Mouse (Mus musculus) thymus, adult 18-20 months (tissue): ENCODE data around the gene Gm6408.
"Not testable (repeated sequence)": the region's sequence is repeated elsewhere in the genome, so short reads cannot be mapped to it uniquely, and the experiment has no call there.

Experiments
- DNase-seq, 2 experiments: peaks; one replicate each; pipeline ENCODE4 v3.0.0; 2022; ENCODE audit warnings: mixed read lengths in 2 of 2

The Gm6408 gene

GRCm38 (mm10) chr5:146481665-146482064, at the start of gene Gm6408:
Gene Gm6408 (plus strand): TSS chr5:146481965.
- not testable (repeated sequence) for DNase-seq

- DNase-seq, result no peak
Observed at GRCm38 (mm10) chr5:146432476-146432875, 49.3 kb upstream of the Gm6408 start.

DNA sequence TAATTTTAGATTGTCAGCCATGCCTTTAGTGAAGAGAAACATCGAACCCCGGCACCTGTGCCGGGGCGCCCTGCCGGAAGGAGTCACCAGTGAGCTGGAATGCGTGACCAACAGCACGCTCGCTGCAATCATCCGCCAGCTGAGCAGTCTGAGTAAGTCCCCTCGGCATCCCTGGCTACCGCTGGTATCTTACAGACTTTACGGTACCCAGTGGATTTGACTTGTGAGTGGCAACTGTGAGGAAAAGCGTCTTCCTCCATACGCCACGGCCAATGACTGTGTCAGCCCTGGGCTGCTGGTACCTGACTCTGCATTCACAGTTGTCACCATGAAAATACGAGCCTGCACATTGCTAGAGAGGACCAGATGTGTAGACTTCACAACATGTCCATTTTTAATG, 46.4 kb upstream of the Gm6408 start:
- DNase-seq, result no peak

DNA sequence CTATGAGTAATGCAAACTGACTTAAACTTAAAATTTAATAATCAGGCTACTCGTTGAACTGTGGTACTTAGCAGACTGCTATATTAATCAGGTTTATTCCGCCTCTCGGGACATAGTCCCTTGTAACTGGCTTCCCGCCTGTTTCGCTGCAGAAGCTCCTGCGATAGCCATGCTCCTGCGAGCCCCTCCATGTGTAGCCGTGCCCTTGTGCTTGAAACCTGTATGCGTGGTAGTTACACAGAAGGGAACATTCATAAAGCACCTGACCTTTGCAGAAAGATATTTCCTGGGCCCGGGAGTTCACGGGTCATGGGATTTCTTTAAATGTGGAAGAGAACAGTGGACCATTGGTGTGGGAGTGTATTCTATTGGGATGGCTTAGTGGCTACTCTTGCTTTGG, 45.0 kb upstream of the Gm6408 start:
- DNase-seq, result no peak

- DNase-seq, result no peak
Observed at GRCm38 (mm10) chr5:146439152-146439781, 42.5 kb upstream of the Gm6408 start.

GRCm38 (mm10) chr5:146440273-146440672, 41.5 kb upstream of the Gm6408 start:
- no peak for DNase-seq

GRCm38 (mm10) chr5:146442767-146443166, 39.0 kb upstream of the Gm6408 start:
- no peak for DNase-seq

GRCm38 (mm10) chr5:146446633-146447032, 35.1 kb upstream of the Gm6408 start:
- no peak for DNase-seq

- DNase-seq, result no peak
Observed at GRCm38 (mm10) chr5:146451592-146452254, 30.0 kb upstream of the Gm6408 start.

GRCm38 (mm10) chr5:146453556-146453955, 28.2 kb upstream of the Gm6408 start:
- DNase-seq, result no peak

GRCm38 (mm10) chr5:146461612-146462011, 20.2 kb upstream of the Gm6408 start:
- no peak for DNase-seq

- DNase-seq, result no peak
Observed at GRCm38 (mm10) chr5:146466663-146467062, 15.1 kb upstream of the Gm6408 start.

DNA sequence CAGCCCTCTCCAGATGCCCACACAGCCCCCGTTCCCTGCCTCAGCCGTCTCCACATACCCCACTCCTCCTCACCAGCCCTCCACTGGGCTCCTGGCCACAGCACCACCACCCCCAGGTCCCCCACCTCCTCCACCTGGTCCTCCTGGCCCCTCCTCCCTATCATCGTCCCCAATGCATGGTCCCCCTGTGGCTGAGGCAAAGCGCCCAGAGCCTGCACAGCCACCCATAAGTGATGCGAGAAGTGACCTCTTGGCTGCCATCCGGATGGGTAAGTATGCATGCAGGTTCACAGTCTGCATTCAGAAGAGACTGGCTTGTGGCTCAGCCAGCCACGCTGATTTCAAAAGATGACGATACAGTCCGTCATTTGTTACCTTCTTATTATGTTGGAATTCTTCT, 13.5 kb upstream of the Gm6408 start:
- no peak for DNase-seq

DNA sequence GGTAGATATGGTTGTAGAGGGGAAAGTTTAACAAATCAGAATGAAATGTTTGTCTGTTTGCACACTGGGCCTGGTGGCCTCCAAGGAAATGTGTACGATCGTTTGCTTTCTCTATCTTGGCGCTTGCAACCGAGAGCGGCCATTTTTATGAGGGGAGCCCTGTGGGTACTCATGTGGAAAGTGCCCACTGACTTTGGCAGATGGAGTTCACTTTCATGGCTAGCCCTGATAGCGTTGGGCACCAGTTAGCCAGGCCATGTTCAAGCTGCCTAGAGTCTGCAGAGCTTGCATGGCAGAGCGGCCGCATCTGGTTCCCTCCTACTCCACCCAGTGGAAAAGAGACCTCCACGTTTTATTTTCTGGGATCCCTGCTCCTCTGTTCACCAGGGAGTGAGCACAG, 10.9 kb upstream of the Gm6408 start:
- DNase-seq, result no peak

DNA sequence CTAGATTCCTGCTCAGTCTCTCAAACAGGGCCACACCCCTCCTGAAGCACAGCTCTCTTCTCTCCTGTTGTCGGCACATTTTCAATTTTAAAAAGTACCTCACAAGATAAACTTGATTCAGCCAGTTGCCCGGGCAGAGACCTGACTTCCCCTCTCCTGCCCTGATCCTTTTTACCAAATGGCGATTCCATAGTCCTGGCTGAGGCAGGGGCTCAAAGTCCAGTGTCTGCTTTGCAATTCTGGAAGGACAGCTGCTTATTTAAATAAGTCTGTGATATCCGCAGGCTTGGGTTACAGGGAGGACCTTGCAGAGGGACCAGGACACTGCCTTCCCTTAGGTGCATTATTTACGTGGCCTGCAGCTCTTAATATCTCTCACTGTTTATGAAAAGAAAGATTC, 10.5 kb upstream of the Gm6408 start:
- DNase-seq, result no peak

DNA sequence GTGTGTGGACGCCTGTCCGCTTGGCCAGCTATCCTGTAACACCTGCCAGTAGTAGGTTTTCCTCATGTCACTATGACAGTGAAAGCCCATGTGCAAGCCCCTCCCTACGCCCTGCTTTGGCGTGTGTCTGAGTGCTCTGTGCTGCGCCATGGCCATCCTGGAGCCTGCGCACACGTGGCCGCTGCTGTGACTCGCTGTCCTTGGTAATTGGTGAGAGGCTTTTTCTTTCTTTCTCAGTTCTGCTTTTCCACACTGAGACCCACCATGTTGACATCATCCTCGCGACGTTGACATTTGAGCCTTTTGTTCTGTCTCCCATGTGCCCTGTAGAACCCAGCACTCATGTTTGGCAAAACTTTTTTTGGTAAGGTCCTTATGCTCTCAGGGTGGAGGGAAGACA, 9.9 kb upstream of the Gm6408 start:
- DNase-seq, result no peak

DNA sequence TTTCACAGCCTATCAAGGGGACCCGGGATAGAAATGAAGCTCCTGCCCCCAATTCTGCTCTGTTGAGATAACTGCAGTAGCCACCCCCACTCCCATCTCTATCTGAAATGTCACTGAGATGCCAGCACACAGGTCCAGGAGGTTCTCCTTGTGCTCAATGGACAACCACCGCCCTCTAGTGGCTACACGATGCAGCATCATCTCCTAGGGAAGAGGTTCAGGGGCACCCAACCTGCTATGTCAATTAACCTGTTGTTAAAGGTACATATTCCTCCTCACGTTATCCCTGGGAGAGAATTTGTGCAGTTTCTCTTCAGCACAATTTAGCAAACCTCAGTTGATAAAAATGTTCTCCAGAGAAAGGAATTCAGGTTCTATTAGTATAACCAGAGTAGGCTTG, 2.2 kb upstream of the Gm6408 start:
- not testable (repeated sequence) for DNase-seq

DNA sequence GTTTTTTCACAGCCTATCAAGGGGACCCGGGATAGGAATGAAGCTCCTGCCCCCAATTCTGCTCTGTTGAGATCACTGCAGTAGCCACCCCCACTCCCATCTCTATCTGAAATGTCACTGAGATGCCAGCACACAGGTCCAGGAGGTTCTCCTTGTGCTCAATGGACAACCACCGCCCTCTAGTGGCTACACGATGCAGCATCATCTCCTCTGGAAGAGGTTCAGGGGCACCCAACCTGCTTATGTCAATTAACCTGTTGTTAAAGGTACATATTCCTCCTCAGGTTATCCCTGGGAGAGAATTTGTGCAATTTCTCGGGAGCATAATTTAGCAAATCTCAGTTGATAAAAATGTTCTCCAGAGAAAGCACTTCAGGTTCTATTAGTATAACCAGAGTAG, 7.2 kb downstream of the Gm6408 start:
- DNase-seq, result not testable (repeated sequence)

GRCm38 (mm10) chr5:146491063-146491462, 9.3 kb downstream of the Gm6408 start, which contains the start of gene Gm6370:
Gene Gm6370 (plus strand): TSS chr5:146491363.
- DNase-seq, result not testable (repeated sequence)

DNA sequence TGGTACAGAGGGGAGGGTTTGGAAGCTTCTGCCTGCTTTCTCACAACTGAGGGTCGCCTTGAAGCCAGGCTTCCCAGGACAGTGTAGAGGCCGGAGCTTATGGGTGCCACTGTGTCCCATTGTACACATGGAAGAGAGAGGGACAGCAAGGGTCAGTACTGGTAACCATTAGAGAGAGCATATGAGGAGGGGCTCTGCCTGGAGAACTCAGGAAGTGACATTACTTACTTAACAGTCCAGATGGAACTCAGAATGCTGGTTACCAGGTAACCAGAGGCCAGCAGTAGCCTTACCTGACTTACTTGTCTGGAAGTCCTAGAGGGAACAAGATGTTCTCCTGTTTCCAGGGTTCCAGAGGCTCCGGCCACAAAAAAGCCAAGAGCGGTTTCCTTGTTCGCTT, 20.3 kb downstream of the Gm6408 start, which contains the start of gene 4930449I24Rik:
4930449I24Rik (plus strand) TSS at position 301 of the 400 bp plus-strand sequence.
- not testable (repeated sequence) for DNase-seq

DNA sequence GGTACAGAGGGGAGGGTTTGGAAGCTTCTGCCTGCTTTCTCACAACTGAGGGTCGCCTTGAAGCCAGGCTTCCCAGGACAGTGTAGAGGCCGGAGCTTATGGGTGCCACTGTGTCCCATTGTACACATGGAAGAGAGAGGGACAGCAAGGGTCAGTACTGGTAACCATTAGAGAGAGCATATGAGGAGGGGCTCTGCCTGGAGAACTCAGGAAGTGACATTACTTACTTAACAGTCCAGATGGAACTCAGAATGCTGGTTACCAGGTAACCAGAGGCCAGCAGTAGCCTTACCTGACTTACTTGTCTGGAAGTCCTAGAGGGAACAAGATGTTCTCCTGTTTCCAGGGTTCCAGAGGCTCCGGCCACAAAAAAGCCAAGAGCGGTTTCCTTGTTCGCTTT, 32.1 kb downstream of the Gm6408 start, which contains the start of gene Gm3402:
Gm3402 (plus strand) TSS at position 301 of the 400 bp plus-strand sequence.
- not testable (repeated sequence) for DNase-seq

GRCm38 (mm10) chr5:146525501-146525900, 43.7 kb downstream of the Gm6408 start, which contains the start of gene Gm3404:
Gene Gm3404 (plus strand): TSS chr5:146525801.
- not testable (repeated sequence) for DNase-seq
